Mouse (Mus musculus): Measurements from ENCODE around the gene Gm49325. TPM values are rescaled to one million over a fixed set of nuclear protein-coding genes. Genes with fewer than 3 reads are reported as not detected.

Gene Gm49325
- polyA plus RNA-seq (2016; fragmentation: Nextera tagmentation; extraction: Ambion mirVana): 9.7 and 12.0 TPM in 2 replicates

DNA sequence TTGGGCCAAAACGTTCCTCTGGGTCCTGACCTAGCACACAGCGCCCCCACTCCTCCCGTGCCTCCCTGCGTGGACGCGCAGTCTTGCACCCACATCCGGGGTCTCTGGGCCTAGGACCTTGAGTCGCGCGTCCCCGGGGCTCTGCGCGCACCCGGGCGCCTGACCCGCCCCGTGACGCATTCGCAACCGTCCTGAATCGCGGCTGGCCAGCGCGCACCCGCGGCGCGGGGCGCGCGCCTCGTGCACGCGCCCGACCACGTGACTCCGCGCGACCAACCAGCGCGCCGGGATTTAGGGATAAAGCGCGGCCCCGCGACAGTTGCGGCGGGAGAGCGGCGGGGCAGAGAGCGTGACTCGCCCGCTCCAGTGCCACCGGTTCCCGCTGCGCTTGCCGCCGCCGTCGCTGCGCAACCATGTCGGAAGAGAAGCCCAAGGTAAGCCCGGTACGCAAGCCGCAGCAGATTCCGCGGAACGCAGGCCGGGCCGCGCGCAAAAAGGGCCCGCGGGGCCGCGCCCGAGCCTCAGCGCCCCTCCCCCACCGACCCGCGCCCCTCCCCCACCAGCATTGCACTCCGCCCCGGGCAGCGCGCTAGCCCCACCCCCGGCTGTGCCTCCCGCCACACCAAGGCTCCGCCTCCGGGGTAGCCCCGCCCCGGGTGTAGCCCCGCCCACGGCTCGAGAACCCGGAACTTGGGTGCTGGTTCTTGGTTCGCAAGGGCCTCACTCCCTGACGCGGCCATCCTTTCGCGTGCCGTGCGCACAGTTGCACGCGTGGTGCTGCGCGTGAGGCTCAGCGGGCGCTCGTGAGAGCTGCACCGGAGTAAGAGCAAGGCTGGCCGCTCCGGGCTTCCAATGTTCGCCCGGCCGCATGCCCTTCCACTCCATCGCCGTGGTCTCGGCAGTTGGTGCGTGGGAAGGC is at the start of gene Gm49325, which contains the start of gene Sumo3:
TSS of gene Gm49325 (plus strand) at position 290 of the 919 bp plus-strand sequence.
TSS of gene Sumo3 (plus strand) at position 190 of the 919 bp plus-strand sequence.
- H3K4me3 ChIP-seq (replicated peaks): peak within 1 kb of the TSS; percentile 60
- H3K27ac ChIP-seq: peak within 1 kb of the TSS; percentile 94
- no peaks in the 10 kb centered on the region for H3K27me3 ChIP-seq
- ATAC-seq (ENCODE audit: insufficient number of reproducible peaks, insufficient read depth, low FRiP score, low TSS enrichment, low read depth): peak; percentile 67
- WGBS: 2% methylated on average over 103 of the region's 119 CpGs
- H3K4me1 ChIP-seq (replicated peaks): peaks cover 12% of the 10 kb centered on the region
- H3K4me2 ChIP-seq: peak within 1 kb of the TSS; percentile 85
- peak within 1 kb of the TSS; percentile 82 for H3K9ac ChIP-seq (replicated peaks)
- H3K9me3 ChIP-seq: 0 out of 2 replicates have a peak, but pooled peaks cover 7% of the 10 kb centered on the region
- H3K36me3 ChIP-seq: peaks cover 33% of the 10 kb centered on the region

DNA sequence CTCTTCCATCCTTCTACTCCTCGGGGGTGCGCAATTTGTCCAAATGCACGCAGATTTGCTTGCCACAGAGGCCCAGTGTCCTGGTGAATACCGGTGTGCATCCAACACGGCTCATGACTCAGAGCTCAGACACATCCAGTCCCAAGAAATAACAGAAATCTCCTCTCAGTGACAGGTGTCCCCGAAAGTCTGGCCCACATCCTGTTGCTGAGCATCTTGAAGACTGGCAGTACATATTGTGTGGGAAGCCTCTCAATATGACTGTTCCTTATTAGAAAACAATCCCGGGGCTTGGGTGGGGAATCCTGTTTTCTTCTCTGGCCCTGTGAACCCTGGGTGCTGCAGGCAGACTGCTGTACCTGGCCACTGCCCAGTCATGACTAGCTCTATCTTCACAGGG is 49.4 kb upstream of the Gm49325 start:
- Histone ChIP-seq H3K36me3 (no peaks in the 10 kb centered on the region), H3K27me3 (no peaks in the 10 kb centered on the region), H3K4me3 (replicated peaks) (no peak overlapping the region), H3K27ac (no peak overlapping the region), H3K9me3 (no peaks in the 10 kb centered on the region), H3K9ac (replicated peaks) (no peak overlapping the region), H3K4me1 (replicated peaks) (no peaks in the 10 kb centered on the region), H3K4me2 (no peak overlapping the region)
- ATAC-seq (ENCODE audit: insufficient number of reproducible peaks, insufficient read depth, low FRiP score, low TSS enrichment, low read depth): no peak
- WGBS: 88% methylated on average over 7 of the region's 7 CpGs

DNA sequence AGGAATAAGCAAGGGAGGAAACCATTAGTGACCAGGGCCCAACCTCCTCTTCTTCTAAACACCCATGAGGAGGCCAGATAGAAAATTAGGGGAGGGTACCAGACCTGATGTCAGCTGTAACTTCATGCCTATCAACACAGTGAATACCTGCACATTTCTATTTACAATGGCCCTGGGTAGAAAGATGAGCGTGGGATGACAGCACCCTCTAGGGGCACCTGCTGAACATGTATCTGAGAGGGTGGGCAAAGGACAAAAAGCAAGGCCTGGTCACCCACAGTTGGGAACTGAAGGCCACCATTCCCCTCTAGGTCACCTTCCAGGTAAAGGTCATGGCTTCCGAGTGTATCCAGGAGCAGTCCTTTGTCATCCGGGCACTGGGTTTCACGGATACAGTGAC is 48.4 kb upstream of the Gm49325 start:
- no peak for ATAC-seq (ENCODE audit: insufficient number of reproducible peaks, insufficient read depth, low FRiP score, low TSS enrichment, low read depth)
- Histone ChIP-seq H3K4me3 (replicated peaks) (no peak overlapping the region), H3K9me3 (no peaks in the 10 kb centered on the region), H3K27me3 (no peaks in the 10 kb centered on the region), H3K4me2 (no peak overlapping the region), H3K27ac (no peak overlapping the region), H3K9ac (replicated peaks) (no peak overlapping the region), H3K36me3 (no peaks in the 10 kb centered on the region), H3K4me1 (replicated peaks) (no peaks in the 10 kb centered on the region)
- 82% methylated on average over 4 of the region's 4 CpGs for WGBS

DNA sequence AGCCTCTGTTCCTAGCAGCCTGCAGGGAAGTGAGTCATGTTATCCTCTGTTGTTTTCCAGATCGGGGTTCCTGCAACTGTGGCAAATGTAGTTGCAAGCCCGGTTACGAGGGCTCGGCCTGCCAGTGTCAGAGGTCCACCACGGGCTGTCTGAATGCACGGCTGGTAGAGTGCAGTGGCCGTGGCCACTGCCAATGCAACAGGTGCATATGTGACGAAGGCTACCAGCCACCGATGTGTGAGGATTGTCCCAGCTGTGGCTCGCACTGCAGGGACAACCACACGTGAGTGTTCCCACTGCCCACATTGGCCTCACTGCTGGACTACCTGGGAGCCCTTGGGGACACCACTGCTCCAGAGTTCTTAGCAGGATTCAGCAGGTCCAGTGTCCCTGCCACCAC is 45.9 kb upstream of the Gm49325 start:
- Histone ChIP-seq H3K4me2 (no peak overlapping the region), H3K4me1 (replicated peaks) (no peaks in the 10 kb centered on the region), H3K27me3 (no peaks in the 10 kb centered on the region), H3K9me3 (no peaks in the 10 kb centered on the region), H3K27ac (no peak overlapping the region), H3K36me3 (no peaks in the 10 kb centered on the region), H3K4me3 (replicated peaks) (no peak overlapping the region), H3K9ac (replicated peaks) (no peak overlapping the region)
- WGBS: 86% methylated on average over 11 of the region's 11 CpGs
- ATAC-seq (ENCODE audit: insufficient number of reproducible peaks, insufficient read depth, low FRiP score, low TSS enrichment, low read depth): no peak

DNA sequence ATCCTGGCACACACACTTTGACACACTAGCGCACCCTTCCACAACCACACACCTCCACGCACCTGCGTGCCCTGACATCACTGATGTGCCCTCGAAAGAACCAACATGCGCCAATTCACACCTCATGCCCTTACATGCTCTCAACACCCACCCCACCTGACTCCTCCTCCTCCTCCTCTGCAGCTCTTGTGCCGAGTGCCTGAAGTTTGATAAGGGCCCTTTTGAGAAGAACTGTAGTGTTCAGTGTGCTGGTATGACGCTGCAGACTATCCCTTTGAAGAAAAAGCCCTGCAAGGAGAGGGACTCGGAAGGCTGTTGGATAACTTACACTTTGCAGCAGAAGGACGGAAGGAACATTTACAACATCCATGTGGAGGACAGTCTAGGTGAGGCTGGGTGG is 45.2 kb upstream of the Gm49325 start:
- H3K9me3 ChIP-seq: no peaks in the 10 kb centered on the region
- no peaks in the 10 kb centered on the region for H3K27me3 ChIP-seq
- H3K27ac ChIP-seq: no peak overlapping the region
- H3K4me3 ChIP-seq (replicated peaks): no peak overlapping the region
- H3K4me2 ChIP-seq: no peak overlapping the region
- H3K9ac ChIP-seq (replicated peaks): no peak overlapping the region
- H3K36me3 ChIP-seq: no peaks in the 10 kb centered on the region
- no peaks in the 10 kb centered on the region for H3K4me1 ChIP-seq (replicated peaks)
- WGBS: 83% methylated on average over 9 of the region's 9 CpGs
- ATAC-seq (ENCODE audit: insufficient number of reproducible peaks, insufficient read depth, low FRiP score, low TSS enrichment, low read depth): no peak

DNA sequence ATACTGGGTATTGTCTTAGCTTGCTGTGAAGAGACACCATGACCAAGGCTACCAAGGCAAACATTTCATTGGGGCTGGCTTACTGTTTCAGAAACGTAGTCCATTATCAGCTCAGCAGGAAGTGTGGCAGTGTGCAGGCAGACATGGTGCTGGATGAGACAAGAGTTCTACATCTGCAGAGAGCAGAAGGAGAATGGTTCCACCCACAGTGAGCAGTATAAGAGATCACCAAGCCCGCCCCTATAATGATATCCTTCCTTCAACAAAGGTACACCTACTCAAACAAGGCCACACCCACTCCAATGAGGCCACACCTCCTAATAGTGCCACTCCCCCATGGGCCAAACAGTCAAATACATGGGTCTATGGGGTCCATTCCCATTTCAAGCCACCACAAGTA is 44.5 kb upstream of the Gm49325 start:
- H3K4me2 ChIP-seq: no peak overlapping the region
- H3K36me3 ChIP-seq: no peaks in the 10 kb centered on the region
- 86% methylated on average over 2 of the region's 2 CpGs for whole genome bisulfite sequencing
- no peak overlapping the region for H3K27ac ChIP-seq
- no peaks in the 10 kb centered on the region for H3K27me3 ChIP-seq
- ATAC-seq (ENCODE audit: insufficient number of reproducible peaks, insufficient read depth, low FRiP score, low TSS enrichment, low read depth): no peak
- no peak overlapping the region for H3K4me3 ChIP-seq (replicated peaks)
- H3K9ac ChIP-seq (replicated peaks): no peak overlapping the region
- no peaks in the 10 kb centered on the region for H3K4me1 ChIP-seq (replicated peaks)
- no peaks in the 10 kb centered on the region for H3K9me3 ChIP-seq

DNA sequence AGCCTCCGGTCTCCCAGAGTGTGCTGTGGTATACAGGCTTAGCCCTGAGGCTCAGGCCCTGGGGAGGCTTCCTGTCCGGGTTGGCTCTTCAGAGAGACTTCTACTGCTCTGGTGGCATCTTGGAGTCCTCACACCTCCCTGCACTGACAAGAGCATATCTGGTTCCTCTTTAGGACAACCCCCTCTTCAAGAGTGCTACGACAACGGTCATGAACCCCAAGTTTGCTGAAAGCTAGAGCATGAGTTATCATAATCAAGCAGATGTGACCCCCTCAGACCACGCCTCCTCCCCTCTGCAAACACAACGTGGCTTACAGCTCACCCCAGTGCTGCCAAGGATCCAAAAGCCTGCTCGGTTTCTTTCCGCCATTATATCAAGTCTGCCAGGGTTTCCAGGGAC is 41.0 kb upstream of the Gm49325 start:
- WGBS: 81% methylated on average over 8 of the region's 8 CpGs
- Histone ChIP-seq H3K9ac (replicated peaks) (no peak overlapping the region), H3K4me3 (replicated peaks) (no peak overlapping the region), H3K27me3 (no peaks in the 10 kb centered on the region), H3K4me1 (replicated peaks) (peaks cover 11% of the 10 kb centered on the region; the same call in 1 of the 2 replicates), H3K9me3 (no peaks in the 10 kb centered on the region), H3K4me2 (no peak overlapping the region), H3K36me3 (no peaks in the 10 kb centered on the region), H3K27ac (no peak overlapping the region)
- ATAC-seq (ENCODE audit: insufficient number of reproducible peaks, insufficient read depth, low FRiP score, low TSS enrichment, low read depth): no peak

DNA sequence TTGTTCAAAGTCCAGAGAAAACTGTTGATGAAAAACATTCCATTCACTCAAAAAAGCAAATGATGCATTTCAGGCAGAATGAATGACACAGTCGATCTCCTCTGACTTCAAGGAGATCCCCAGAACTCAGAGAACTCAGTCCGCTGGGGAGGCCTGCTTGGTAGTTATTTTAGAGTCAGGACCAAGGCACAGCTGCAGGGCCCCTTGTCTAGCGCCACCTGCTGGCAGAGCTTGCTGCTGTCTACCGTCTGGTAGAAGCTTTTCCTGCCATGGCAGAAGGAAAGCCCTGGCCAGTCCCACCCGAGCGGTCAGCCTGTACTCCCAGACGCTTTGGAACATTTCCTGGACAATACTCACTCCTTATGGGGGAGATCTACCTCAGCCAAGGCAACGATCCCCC is 39.3 kb upstream of the Gm49325 start:
- H3K4me2 ChIP-seq: no peak overlapping the region
- no peak overlapping the region for H3K4me3 ChIP-seq (replicated peaks)
- H3K27ac ChIP-seq: no peak overlapping the region
- WGBS: 31% methylated on average over 8 of the region's 8 CpGs
- no peak for ATAC-seq (ENCODE audit: insufficient number of reproducible peaks, insufficient read depth, low FRiP score, low TSS enrichment, low read depth)
- H3K27me3 ChIP-seq: no peaks in the 10 kb centered on the region
- no peaks in the 10 kb centered on the region for H3K9me3 ChIP-seq
- no peaks in the 10 kb centered on the region for H3K36me3 ChIP-seq
- peaks cover 11% of the 10 kb centered on the region; the same call in 1 of the 2 replicates for H3K4me1 ChIP-seq (replicated peaks)
- H3K9ac ChIP-seq (replicated peaks): no peak overlapping the region

DNA sequence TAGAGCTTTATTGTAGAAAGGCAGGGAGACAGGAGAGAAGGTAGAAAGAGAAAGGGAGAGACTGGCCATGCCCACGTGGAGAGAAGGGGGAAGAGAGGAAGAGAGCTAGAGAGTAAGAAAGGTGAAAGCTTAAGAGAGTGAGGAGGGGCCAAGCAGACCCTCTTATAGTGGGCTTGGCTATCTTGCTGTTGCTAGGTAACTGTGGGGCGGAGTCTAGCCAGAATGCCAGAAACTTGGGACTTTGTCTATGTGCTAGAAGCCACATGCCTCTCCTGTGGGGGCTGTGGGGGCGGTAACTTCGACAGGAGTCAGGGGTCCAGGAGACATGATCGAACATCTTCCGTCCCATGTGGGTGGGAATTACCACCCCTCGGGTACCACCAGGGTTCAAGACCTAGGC is 36.5 kb upstream of the Gm49325 start:
- H3K9ac ChIP-seq (replicated peaks): no peak overlapping the region
- H3K9me3 ChIP-seq: no peaks in the 10 kb centered on the region
- H3K4me2 ChIP-seq: no peak overlapping the region; the same call in 1 of the 2 replicates
- no peak overlapping the region for H3K4me3 ChIP-seq (replicated peaks)
- H3K27ac ChIP-seq: no peak overlapping the region
- ATAC-seq (ENCODE audit: insufficient number of reproducible peaks, insufficient read depth, low FRiP score, low TSS enrichment, low read depth): no peak
- peaks cover 14% of the 10 kb centered on the region; the same call in 1 of the 2 replicates for H3K4me1 ChIP-seq (replicated peaks)
- H3K36me3 ChIP-seq: no peaks in the 10 kb centered on the region
- WGBS: 30% methylated on average over 7 of the region's 7 CpGs
- 0 out of 2 replicates have a peak, but pooled peaks cover 4% of the 10 kb centered on the region for H3K27me3 ChIP-seq

DNA sequence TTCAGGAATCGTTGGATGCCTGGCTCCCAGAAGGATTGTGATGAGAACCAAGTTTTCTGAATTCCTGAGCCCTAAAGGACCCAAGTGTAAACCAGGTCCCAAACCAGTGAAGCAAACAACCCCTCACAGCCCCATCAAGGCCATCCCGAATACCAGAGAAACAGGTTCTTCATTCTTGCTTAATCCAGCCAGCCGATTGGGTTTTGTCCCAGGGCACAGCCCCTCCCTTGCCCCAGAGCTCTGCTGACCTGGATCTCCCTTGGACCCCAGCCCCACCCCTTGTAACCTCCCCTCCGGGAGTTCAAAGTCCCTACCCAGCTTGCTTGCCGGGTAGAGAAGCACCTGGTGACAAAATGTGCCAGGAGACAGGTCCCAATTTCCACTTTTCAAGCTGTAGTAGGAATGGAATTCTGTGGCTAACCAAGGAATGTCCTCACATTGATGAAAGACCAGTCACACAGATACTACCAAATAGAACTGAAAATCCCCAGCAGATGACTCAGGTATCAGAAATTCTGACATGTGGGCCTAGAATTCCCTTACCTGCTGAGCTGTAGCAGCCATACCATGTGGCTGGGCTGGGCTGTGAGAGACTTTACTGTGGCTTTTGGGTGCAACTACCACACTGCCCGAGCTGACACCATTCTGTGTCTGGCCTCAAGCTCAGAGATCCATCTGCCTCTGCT is 35.9 kb upstream of the Gm49325 start:
- 0 out of 2 replicates have a peak, but pooled peaks cover 4% of the 10 kb centered on the region for H3K27me3 ChIP-seq
- H3K4me2 ChIP-seq: no peak overlapping the region
- 49% methylated on average over 6 of the region's 6 CpGs for WGBS
- H3K36me3 ChIP-seq: no peaks in the 10 kb centered on the region
- no peak overlapping the region for H3K9ac ChIP-seq (replicated peaks)
- H3K4me1 ChIP-seq (replicated peaks): peaks cover 14% of the 10 kb centered on the region; the same call in 1 of the 2 replicates
- ATAC-seq (ENCODE audit: insufficient number of reproducible peaks, insufficient read depth, low FRiP score, low TSS enrichment, low read depth): no peak
- H3K4me3 ChIP-seq (replicated peaks): no peak overlapping the region
- no peak overlapping the region for H3K27ac ChIP-seq
- H3K9me3 ChIP-seq: no peaks in the 10 kb centered on the region

DNA sequence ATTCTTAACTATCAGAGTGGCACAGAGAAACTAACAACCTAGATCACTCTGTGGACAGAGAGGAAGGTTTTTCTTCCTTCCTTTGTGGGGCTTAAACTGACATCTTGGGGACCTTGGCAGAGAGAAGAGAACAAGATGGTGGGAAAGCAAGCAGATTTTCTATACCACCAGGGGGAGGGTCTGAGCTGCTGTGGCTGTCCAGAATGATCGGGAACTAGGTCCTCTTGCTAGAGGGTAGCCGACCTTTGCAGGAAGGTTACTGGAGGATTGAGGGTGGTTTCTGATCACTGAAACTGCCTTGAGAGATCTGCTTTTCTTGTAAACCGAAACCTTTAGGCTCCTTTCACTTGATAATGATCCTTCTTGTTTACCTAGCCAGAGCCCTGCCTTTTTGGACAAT is 33.8 kb upstream of the Gm49325 start:
- Histone ChIP-seq H3K4me1 (replicated peaks) (peaks cover 14% of the 10 kb centered on the region; the same call in 1 of the 2 replicates), H3K4me3 (replicated peaks) (no peak overlapping the region), H3K36me3 (no peaks in the 10 kb centered on the region), H3K27ac (no peak overlapping the region), H3K9me3 (no peaks in the 10 kb centered on the region), H3K9ac (replicated peaks) (no peak overlapping the region), H3K27me3 (0 out of 2 replicates have a peak, but pooled peaks cover 4% of the 10 kb centered on the region), H3K4me2 (no peak overlapping the region)
- ATAC-seq (ENCODE audit: insufficient number of reproducible peaks, insufficient read depth, low FRiP score, low TSS enrichment, low read depth): no peak
- 23% methylated on average over 3 of the region's 3 CpGs for WGBS
